In the genomic region with DNA sequence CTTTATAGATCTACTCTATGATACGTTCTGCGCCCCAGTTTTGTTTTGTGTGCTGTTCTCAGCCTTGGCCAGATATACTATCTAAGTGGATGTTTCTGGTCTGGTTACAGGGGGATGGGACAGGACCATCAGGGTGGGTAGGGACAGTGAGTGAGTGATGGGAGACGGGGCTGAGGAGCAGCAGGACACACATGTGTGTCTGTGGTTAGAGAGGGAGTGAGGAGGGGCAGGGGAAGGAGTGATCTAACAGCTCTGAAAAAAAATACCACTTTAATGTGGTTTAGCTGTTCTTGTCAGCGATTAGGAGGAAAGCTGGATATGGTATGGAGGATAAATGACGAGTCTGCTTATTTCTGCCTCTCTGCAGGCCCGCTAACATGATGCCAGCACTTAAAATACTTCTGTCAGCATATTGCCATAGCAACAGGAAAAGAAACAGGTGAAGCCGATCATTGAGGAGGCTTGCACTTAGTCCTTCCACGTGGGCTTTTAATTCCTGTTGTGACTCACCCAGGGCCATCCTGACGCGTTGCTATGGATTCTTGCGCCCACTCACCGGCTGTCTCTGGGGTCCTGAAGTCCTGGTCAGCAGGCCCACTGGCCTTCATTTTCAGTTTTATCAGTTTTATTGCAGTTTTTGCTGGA, we compare ENCODE assay signal across 8 mouse cellular contexts. TPM values are rescaled to one million over a fixed set of nuclear protein-coding genes. Genes with fewer than 3 reads are reported as not detected.
A peak's percentile ranks its signal among the peaks of the same experiment; 100 is the strongest.
DNase-seq lines count a peak whose midpoint lies in the region; ATAC-seq lines count a peak whose summit lies in the region.

No protein-coding gene starts in this region.

- no peaks in the 10 kb centered on the region for H3K9me3 ChIP-seq in hindbrain, embryonic 13.5 days
- no peaks in the 10 kb centered on the region for H3K9me3 ChIP-seq in hindbrain, embryonic 12.5 days (replicated peaks)
- H3K9me3 ChIP-seq in hindbrain, embryonic 16.5 days (ENCODE audit: control insufficient read depth, low read length), result no peaks in the 10 kb centered on the region
- H3K9me3 ChIP-seq in heart, embryonic 10.5 days, result no peaks in the 10 kb centered on the region

- peak; percentile 3 for DNase-seq in R1 (ENCODE audit: low read depth, low spot score)
- no peak for DNase-seq in gastrocnemius, postnatal 14 days
- DNase-seq in gastrocnemius, postnatal 36 days, result no peak
- DNase-seq in heart, embryonic 10.5 days (ENCODE audit: low spot score), result no peak

- ATAC-seq in hindbrain, embryonic 13.5 days (ENCODE audit: low FRiP score), result no peak
- ATAC-seq in hindbrain, embryonic 12.5 days (ENCODE audit: low FRiP score), result no peak
- peak; percentile 68; the same call in 1 of the 2 replicates for ATAC-seq in hindbrain, embryonic 16.5 days
- ATAC-seq in megakaryocyte progenitor cell, adult 5-6 weeks (replicated peaks; ENCODE audit: poor library complexity), result peak; percentile 52

- no peak overlapping the region for H3K4me2 ChIP-seq in hindbrain, embryonic 13.5 days
- H3K4me2 ChIP-seq in hindbrain, embryonic 12.5 days (replicated peaks), result no peak overlapping the region
- no peak overlapping the region for H3K4me2 ChIP-seq in hindbrain, embryonic 16.5 days (ENCODE audit: low read length)

- H3K4me3 ChIP-seq in hindbrain, embryonic 13.5 days, result no peak overlapping the region
- H3K4me3 ChIP-seq in hindbrain, embryonic 12.5 days, result no peak overlapping the region
- no peak overlapping the region for H3K4me3 ChIP-seq in hindbrain, embryonic 16.5 days (ENCODE audit: low read length)
- H3K4me3 ChIP-seq in heart, embryonic 10.5 days, result no peak overlapping the region

- no peaks in the 10 kb centered on the region for H3K4me1 ChIP-seq in hindbrain, embryonic 13.5 days (replicated peaks)
- no peaks in the 10 kb centered on the region for H3K4me1 ChIP-seq in hindbrain, embryonic 12.5 days
- peaks cover 6% of the 10 kb centered on the region; the same call in 1 of the 2 replicates for H3K4me1 ChIP-seq in hindbrain, embryonic 16.5 days (ENCODE audit: control insufficient read depth, insufficient read depth, low read depth, low read length)
- H3K4me1 ChIP-seq in heart, embryonic 10.5 days, result peaks cover 16% of the 10 kb centered on the region

- no peaks in the 10 kb centered on the region for H3K36me3 ChIP-seq in hindbrain, embryonic 13.5 days
- H3K36me3 ChIP-seq in hindbrain, embryonic 12.5 days, result no peaks in the 10 kb centered on the region
- H3K36me3 ChIP-seq in hindbrain, embryonic 16.5 days (ENCODE audit: control insufficient read depth, insufficient read depth, low read length), result no peaks in the 10 kb centered on the region
- no peaks in the 10 kb centered on the region for H3K36me3 ChIP-seq in heart, embryonic 10.5 days

- intact Hi-C loops in gastrocnemius, postnatal 14 days (cut with DNase I; ENCODE audit: low total_unique reads), result no loop called here
- intact Hi-C loops in gastrocnemius, postnatal 36 days (cut with DNase I), result no loop called here

- H3K9ac ChIP-seq in hindbrain, embryonic 13.5 days, result no peak overlapping the region
- H3K9ac ChIP-seq in hindbrain, embryonic 12.5 days, result no peak overlapping the region
- H3K9ac ChIP-seq in hindbrain, embryonic 16.5 days (ENCODE audit: low read depth, low read length), result no peak overlapping the region; the same call in 1 of the 2 replicates

- H3K27ac ChIP-seq in hindbrain, embryonic 13.5 days, result peak overlapping the region; percentile 27; the same call in 1 of the 2 replicates
- no peak overlapping the region for H3K27ac ChIP-seq in hindbrain, embryonic 12.5 days
- peak overlapping the region; percentile 54 for H3K27ac ChIP-seq in hindbrain, embryonic 16.5 days (ENCODE audit: low read depth, low read length)
- no peak overlapping the region for H3K27ac ChIP-seq in heart, embryonic 10.5 days

- peaks cover 46% of the 10 kb centered on the region for H3K27me3 ChIP-seq in hindbrain, embryonic 13.5 days
- peaks cover 24% of the 10 kb centered on the region for H3K27me3 ChIP-seq in hindbrain, embryonic 12.5 days
- H3K27me3 ChIP-seq in hindbrain, embryonic 16.5 days (replicated peaks; ENCODE audit: control insufficient read depth, insufficient read depth, low read length), result no peaks in the 10 kb centered on the region
- H3K27me3 ChIP-seq in heart, embryonic 10.5 days (ENCODE audit: insufficient read depth, poor library complexity, severe bottlenecking), result no peaks in the 10 kb centered on the region

- 62% methylated on average over 12 of the region's 12 CpGs for WGBS in hindbrain, embryonic 13.5 days
- 68% methylated on average over 12 of the region's 12 CpGs for WGBS in hindbrain, embryonic 12.5 days
- 54% methylated on average over 12 of the region's 12 CpGs for WGBS in hindbrain, embryonic 16.5 days
- 53% methylated on average over 12 of the region's 12 CpGs for WGBS in heart, embryonic 10.5 days

RNA-seq across cellular contexts. Expression of a gene that starts 25.4 kb away (rescaled TPM):
- 0.17 TPM in 1 of 2 replicates, not detected in the other for polyA plus RNA-seq in hindbrain, embryonic 13.5 days (2015; fragmentation: Nextera tagmentation; extraction: Ambion mirVana)
- polyA plus RNA-seq in hindbrain, embryonic 12.5 days (2016; fragmentation: Nextera tagmentation; extraction: Ambion mirVana), result 0.23 TPM in 1 of 2 replicates, not detected in the other
- 0.11 and 0.30 TPM in 2 replicates for polyA plus RNA-seq in hindbrain, embryonic 16.5 days (2015; fragmentation: Nextera tagmentation; extraction: Ambion mirVana)
- total RNA-seq in megakaryocyte progenitor cell, adult 5-6 weeks (2015), result 0.39 TPM in 1 of 2 replicates, not detected in the other
- total RNA-seq in megakaryocyte progenitor cell, adult 5-6 weeks (2017), result not detected in 2 replicates
- under 1 TPM; 0.11 to 0.16 TPM for total RNA-seq in gastrocnemius, postnatal 14 days (2021)
- under 1 TPM in 1 of 2 experiments, not detected in 1; 0.18 TPM for total RNA-seq in gastrocnemius, postnatal 36 days (2021)
- polyA plus RNA-seq in heart, embryonic 10.5 days (2016; fragmentation: Nextera tagmentation; extraction: Ambion mirVana), result 0.08 TPM in 1 of 2 replicates, not detected in the other

RNA-seq across cellular contexts. Expression of a gene that starts 39.5 kb away (rescaled TPM):
- 1.00 and 1.2 TPM in 2 replicates for polyA plus RNA-seq in hindbrain, embryonic 13.5 days (2015; fragmentation: Nextera tagmentation; extraction: Ambion mirVana)
- polyA plus RNA-seq in hindbrain, embryonic 12.5 days (2016; fragmentation: Nextera tagmentation; extraction: Ambion mirVana), result 2.1 and 2.4 TPM in 2 replicates
- polyA plus RNA-seq in hindbrain, embryonic 16.5 days (2015; fragmentation: Nextera tagmentation; extraction: Ambion mirVana), result 0.94 and 1.2 TPM in 2 replicates
- 0.32 and 0.78 TPM in 2 replicates for total RNA-seq in megakaryocyte progenitor cell, adult 5-6 weeks (2015)
- total RNA-seq in megakaryocyte progenitor cell, adult 5-6 weeks (2017), result 0.21 and 0.54 TPM in 2 replicates
- total RNA-seq in gastrocnemius, postnatal 14 days (2021), result under 1 TPM; 0.47 to 0.59 TPM
- under 1 TPM in 1 of 2 experiments, not detected in 1; 0.33 TPM for total RNA-seq in gastrocnemius, postnatal 36 days (2021)
- 3.7 and 4.1 TPM in 2 replicates for polyA plus RNA-seq in heart, embryonic 10.5 days (2016; fragmentation: Nextera tagmentation; extraction: Ambion mirVana)

Comparison
In these comparisons a context has a peak if more than half of its experiments do, and no peak if none do; other contexts are left out.
1. ATAC-seq: peak in hindbrain, embryonic 16.5 days (single experiment) and megakaryocyte progenitor cell, adult 5-6 weeks (single experiment); none in hindbrain, embryonic 13.5 days (single experiment) and hindbrain, embryonic 12.5 days (single experiment).
2. H3K27ac ChIP-seq: peak in hindbrain, embryonic 13.5 days (single experiment) and hindbrain, embryonic 16.5 days (single experiment); none in hindbrain, embryonic 12.5 days (single experiment) and heart, embryonic 10.5 days (single experiment).